Mouse (Mus musculus): Measurements from ENCODE around the gene Gcnt2.
A peak's percentile ranks its signal among the peaks of the same experiment; 100 is the strongest.

Gcnt2 gene

DNA sequence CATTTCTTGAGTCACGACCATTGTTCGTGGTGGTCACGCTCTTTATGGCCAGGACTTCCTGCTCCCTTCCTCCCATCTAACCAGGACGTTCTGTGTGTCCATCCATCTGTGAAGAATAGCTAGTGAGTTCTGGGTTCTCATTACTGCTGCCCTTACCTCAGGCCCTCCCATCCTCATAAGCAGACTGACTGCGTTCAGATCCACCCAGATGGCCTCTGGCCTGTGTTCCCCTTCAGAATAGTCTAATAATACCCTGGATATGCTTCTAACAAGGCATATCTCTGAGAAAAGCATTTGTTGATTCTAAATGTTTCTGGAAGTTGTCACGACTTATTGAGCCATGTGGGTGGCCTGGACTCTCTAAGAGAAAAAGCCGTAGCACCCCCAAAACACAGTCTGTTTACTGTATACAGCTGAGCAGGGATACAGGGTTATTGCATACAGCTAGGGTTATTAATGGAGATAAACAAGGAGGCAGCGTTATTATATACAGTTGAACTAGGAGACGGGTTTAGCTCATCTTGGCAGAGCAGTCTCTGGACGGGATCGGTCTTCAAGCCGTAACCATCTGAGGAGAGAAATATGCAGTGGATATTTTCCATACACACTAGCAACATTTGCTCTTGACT is 42.4 kb downstream of the Gcnt2 start:
- DNase-seq (ENCODE audit: low read depth, low spot score) = no peak

- peak; percentile 60 for DNase-seq (ENCODE audit: low read depth, low spot score)
Measured at GRCm38 (mm10) chr13:40904080-40904479, 44.5 kb downstream of the Gcnt2 start.

- DNase-seq (ENCODE audit: low read depth, low spot score) = no peak
Measured at GRCm38 (mm10) chr13:40906528-40906927, 47.0 kb downstream of the Gcnt2 start.

- DNase-seq (ENCODE audit: low read depth, low spot score) = no peak
Measured at GRCm38 (mm10) chr13:40907274-40907673, 47.7 kb downstream of the Gcnt2 start.

DNA sequence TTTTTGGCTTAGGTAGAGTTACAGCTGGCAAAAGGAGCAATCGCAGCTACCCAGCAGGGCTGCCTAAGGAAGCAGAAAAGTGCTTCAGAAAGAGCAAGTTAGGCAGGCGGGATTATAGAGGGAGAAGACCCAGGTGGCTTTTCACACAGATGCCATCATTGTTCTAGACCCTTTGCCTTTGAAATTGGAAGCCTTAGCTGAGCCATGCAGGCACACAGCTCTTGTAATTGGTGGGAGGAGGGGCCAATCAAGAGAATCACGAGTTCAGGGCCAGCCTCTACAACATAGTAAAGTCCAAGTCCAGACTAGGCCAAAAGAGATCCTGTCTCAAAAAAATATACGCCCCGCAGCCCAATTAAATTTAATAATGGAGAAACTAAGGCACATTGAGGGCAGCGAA is 48.5 kb downstream of the Gcnt2 start:
- peak; percentile 60 for DNase-seq (ENCODE audit: low read depth, low spot score)

DNA sequence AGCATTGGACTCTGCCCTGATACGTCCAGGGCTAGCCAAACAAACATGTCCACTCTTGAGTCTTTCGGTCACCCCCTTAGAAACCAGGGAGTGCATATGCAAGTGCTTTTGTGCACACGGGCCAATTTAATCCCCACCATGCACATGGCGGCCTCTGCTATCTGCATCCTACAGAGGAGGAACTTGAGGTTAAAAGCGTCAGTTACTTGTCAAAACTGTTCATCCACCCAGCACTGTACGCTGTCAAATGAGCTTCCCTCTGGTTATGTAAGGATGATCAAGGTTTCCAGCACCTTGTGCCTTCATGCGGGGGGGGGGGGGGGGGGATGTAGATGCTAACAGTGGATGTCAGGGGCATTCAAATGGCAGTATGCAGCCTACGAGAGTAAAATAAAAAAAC is 49.5 kb downstream of the Gcnt2 start:
- DNase-seq (ENCODE audit: low read depth, low spot score) = no peak

DNA sequence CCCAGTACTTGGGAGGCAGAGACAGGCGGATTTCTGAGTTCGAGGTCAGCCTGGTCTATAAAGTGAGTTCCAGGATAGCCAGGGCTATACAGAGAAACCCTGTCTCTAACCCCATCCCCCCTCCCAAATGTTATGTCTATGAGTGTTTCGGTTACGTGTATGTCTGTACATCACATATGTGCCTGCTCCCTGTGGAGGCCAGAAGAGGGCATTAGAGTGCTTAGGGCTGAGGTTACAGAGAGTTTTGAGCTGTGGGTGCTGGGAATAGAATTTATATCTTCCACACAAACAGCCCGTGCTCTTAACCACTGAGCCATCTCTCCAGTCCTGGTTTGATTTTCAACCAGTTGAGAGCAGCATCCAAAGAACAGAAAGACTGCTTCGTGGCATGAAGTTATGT is 50.5 kb downstream of the Gcnt2 start:
- peak; percentile 60 for DNase-seq (ENCODE audit: low read depth, low spot score)

- no peak for DNase-seq (ENCODE audit: low read depth, low spot score)
Measured at GRCm38 (mm10) chr13:40911951-40912350, 52.4 kb downstream of the Gcnt2 start.

GRCm38 (mm10) chr13:40913395-40914018 is 54.0 kb downstream of the Gcnt2 start:
- DNase-seq (ENCODE audit: low read depth, low spot score) = no peak

GRCm38 (mm10) chr13:40914053-40914585 is 54.6 kb downstream of the Gcnt2 start:
- DNase-seq (ENCODE audit: low read depth, low spot score) = no peak

DNA sequence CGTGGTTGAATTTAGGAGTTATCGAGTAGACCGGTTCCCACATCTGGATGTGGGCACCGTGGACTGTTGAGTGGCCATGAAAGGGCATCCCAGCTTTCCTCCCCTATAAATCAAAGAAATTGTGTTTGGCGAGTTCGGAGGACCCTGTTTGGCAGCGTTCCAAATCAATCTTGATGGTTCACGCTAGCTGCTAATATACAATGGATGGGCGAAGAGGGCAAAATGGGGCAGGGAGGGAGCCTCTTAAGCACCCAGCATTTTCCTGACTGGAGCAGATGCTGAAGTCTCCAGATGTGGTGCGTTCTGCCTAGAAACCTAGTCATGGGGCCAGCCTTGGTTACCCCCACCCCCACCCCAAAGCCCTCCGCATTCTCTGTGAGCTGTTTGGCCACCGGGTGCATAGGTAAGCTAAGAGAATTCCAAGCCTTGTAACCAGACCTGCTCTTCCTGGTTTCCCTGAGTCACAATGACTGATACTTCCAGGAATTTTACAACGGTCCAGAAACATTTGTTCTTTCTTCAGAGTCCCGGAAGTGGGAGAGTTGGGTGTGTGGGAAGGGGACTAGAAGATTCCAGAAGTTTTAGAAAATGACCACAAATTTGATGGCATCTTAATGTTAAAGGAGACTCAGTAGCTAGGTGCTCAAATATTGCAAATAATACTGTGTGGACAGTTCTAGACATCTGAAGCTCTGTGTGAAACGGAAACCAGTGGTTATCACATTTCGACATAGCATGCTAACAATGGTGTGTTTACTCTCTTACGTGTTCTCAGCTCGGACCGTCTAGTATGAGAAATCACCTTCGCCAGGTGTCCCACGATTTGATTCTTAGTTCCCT is 57.0 kb downstream of the Gcnt2 start:
- peak; percentile 78 for DNase-seq (ENCODE audit: low read depth, low spot score)

- peak; percentile 97 for DNase-seq (ENCODE audit: low read depth, low spot score)
Measured at GRCm38 (mm10) chr13:40917161-40918091, 57.9 kb downstream of the Gcnt2 start.

- no peak for DNase-seq (ENCODE audit: low read depth, low spot score)
Measured at GRCm38 (mm10) chr13:40921326-40922059, 61.9 kb downstream of the Gcnt2 start.

GRCm38 (mm10) chr13:40922311-40922877 is 62.8 kb downstream of the Gcnt2 start:
- no peak for DNase-seq (ENCODE audit: low read depth, low spot score)

DNA sequence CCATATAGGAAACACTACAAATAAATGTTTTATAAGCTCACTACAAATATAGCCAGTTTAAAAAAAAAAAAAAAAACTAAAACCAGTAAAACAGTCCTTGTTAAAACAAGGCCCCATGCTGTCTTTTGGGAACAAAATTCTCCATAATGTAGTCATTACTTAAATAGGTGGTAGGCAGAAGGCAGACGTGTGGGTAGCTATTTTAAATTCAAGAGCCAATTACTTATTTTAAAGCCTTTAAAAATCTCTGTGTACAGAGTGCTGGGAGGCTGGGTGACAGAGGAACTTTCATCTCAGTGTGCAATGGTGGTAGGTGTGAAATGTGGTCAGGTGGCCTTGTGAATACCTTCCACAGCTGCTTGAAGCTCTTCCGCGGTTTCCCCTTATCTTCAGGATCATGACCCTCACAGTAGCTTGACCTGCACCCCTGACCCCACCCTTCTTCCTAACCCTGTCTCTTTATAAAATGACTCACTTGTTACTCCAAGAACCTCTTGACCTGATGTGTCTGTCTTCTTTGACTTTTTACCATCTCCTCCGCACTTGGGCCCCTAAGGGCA is 64.3 kb downstream of the Gcnt2 start:
- DNase-seq (ENCODE audit: low read depth, low spot score) = no peak

GRCm38 (mm10) chr13:40928192-40928898 is 68.8 kb downstream of the Gcnt2 start:
- no peak for DNase-seq (ENCODE audit: low read depth, low spot score)

- DNase-seq (ENCODE audit: low read depth, low spot score) = peak; percentile 62
Measured at GRCm38 (mm10) chr13:40931871-40932270, 72.3 kb downstream of the Gcnt2 start.

GRCm38 (mm10) chr13:40932573-40932972 is 73.0 kb downstream of the Gcnt2 start:
- no peak for DNase-seq (ENCODE audit: low read depth, low spot score)

DNA sequence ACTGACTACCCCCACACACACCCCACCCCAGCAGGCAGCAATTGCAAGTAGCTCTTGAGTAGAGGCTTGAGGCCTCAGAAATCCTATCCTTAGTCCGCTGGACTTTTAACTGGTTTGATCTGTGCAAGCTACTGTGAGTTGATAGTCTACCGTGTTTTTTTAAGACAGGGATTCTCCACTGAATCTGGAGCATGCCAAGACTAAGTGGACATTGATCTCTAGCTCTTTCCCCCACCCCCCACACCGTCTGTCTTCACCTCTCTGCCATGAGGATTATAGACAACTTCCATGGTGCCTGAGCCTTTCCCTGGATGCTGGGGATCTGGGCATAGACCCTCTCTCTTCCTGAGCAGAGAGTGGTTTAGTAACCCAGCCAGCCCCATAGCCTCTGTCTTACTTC is 74.8 kb downstream of the Gcnt2 start:
- no peak for DNase-seq (ENCODE audit: low read depth, low spot score)
